Mouse (Mus musculus) kidney, embryonic 14.5 days (tissue): ENCODE measurements at regions not wholly inside any gene's neighbourhood (a gene's known extent, or its start where the extent isn't known, plus 50 kb on each side); places are given as distances from the start of the nearest gene placed in this dataset.

Source experiments
- ATAC-seq: fragments of 200-750 bp; cut with Nextera tagmentation; 2 replicates; pipeline ENCODE4 v1.8.0; 2017; ENCODE audit warnings: moderate number of reproducible peaks, mild to moderate bottlenecking, moderate TSS enrichment, moderate library complexity; ENCODE audit not compliant: low FRiP score, low TSS enrichment
- H3K27ac ChIP-seq: fragments of 300-500 bp; sonication (generic); 2 replicates; pipeline ENCODE4 v1.5.1; 2014; ENCODE audit warnings: low read depth, mild to moderate bottlenecking, low read length, moderate library complexity, mixed read lengths
- H3K27me3 ChIP-seq: fragments of 300-500 bp; sonication (generic); 2 replicates; pipeline ENCODE4 v1.6.1; 2014; ENCODE audit warnings: mild to moderate bottlenecking, low read length; ENCODE audit not compliant: control insufficient read depth, insufficient read depth
- H3K36me3 ChIP-seq: fragments of 300-500 bp; sonication (generic); 2 replicates; pipeline ENCODE4 v1.6.1; 2014; ENCODE audit warnings: low read length, mixed read lengths; ENCODE audit not compliant: control insufficient read depth, insufficient read depth
- H3K4me1 ChIP-seq: fragments of 300-500 bp; sonication (generic); 2 replicates; pipeline ENCODE4 v1.6.1; 2014; ENCODE audit warnings: low read length, mixed read lengths; ENCODE audit not compliant: control insufficient read depth, insufficient read depth
- H3K4me2 ChIP-seq: fragments of 300-500 bp; sonication (generic); replicated peaks from 2 replicates; pipeline ENCODE4 v1.6.1; 2014; ENCODE audit warnings: low read depth, mild to moderate bottlenecking, low read length
- H3K4me3 ChIP-seq: fragments of 300-500 bp; sonication (generic); 2 replicates; pipeline ENCODE4 v1.5.1; 2014; ENCODE audit warnings: mild to moderate bottlenecking, low read length
- H3K9ac ChIP-seq: fragments of 300-500 bp; sonication (generic); 2 replicates; pipeline ENCODE4 v1.6.1; 2014; ENCODE audit warnings: low read depth, mild to moderate bottlenecking, low read length, moderate library complexity
- H3K9me3 ChIP-seq: fragments of 300-500 bp; sonication (generic); 2 replicates; pipeline ENCODE4 v1.6.1; 2016; ENCODE audit warnings: low read length; ENCODE audit not compliant: control insufficient read depth
- WGBS: fragments of 180-500 bp; shearing (Covaris S2); extraction: QIAGEN DNeasy Blood & Tissue Kit; methylation state at CpG from one replicate; pipeline ENCODE4 v1.1.7; 2014; 5-methylcytosine and 5-hydroxymethylcytosine counted together

GRCm38 (mm10) chr19:26484322-26484721 lies 120.5 kb upstream of the Smarca2 start:
- no peak for ATAC-seq
- Histone ChIP-seq H3K27me3 (no peaks in the 10 kb centered on the region; the same call in 1 of the 2 replicates), H3K9me3 (no peaks in the 10 kb centered on the region), H3K4me2 (no peak overlapping the region), H3K9ac (no peak overlapping the region), H3K27ac (no peak overlapping the region), H3K4me1 (no peaks in the 10 kb centered on the region), H3K4me3 (no peak overlapping the region), H3K36me3 (no peaks in the 10 kb centered on the region)
- WGBS = 67% methylated on average over 3 of the region's 3 CpGs

DNA sequence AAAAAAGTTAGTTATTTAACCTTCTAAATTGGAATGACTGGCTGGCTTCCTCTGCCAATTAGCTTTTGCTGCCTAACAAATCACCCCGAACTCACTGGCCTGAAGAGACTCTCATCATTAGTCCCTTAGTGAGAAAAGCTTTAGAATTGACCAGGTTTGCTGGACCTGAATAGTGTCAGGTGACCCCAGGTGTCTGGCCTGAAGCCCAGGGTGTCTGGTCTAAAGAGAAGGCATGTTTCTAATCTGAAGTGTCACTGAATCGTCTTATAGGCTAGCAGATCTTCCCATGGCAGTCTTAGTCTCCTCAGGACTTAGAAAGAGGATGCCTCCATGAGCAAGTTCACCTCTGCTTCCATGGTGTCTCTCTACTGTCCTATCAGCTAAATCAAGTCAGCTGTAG lies 112.0 kb upstream of the Smarca2 start:
- no peak overlapping the region for H3K4me2 ChIP-seq
- 63% methylated on average over 2 of the region's 2 CpGs for WGBS
- no peaks in the 10 kb centered on the region for H3K27me3 ChIP-seq
- H3K27ac ChIP-seq = no peak overlapping the region
- H3K9me3 ChIP-seq = no peaks in the 10 kb centered on the region
- no peak overlapping the region for H3K4me3 ChIP-seq
- no peak for ATAC-seq
- H3K9ac ChIP-seq = no peak overlapping the region
- H3K4me1 ChIP-seq = no peaks in the 10 kb centered on the region
- H3K36me3 ChIP-seq = no peaks in the 10 kb centered on the region

GRCm38 (mm10) chr19:26501064-26501463 lies 103.8 kb upstream of the Smarca2 start:
- no peak overlapping the region for H3K9ac ChIP-seq
- H3K27me3 ChIP-seq = no peaks in the 10 kb centered on the region
- no peak overlapping the region for H3K4me2 ChIP-seq
- no peak overlapping the region for H3K27ac ChIP-seq
- ATAC-seq = no peak
- no peaks in the 10 kb centered on the region for H3K9me3 ChIP-seq
- H3K4me3 ChIP-seq = no peak overlapping the region
- no peaks in the 10 kb centered on the region for H3K36me3 ChIP-seq
- no peaks in the 10 kb centered on the region for H3K4me1 ChIP-seq

GRCm38 (mm10) chr19:26504027-26504426 lies 100.8 kb upstream of the Smarca2 start:
- Histone ChIP-seq H3K9me3 (no peaks in the 10 kb centered on the region), H3K4me1 (no peaks in the 10 kb centered on the region), H3K4me3 (no peak overlapping the region), H3K9ac (no peak overlapping the region), H3K36me3 (no peaks in the 10 kb centered on the region), H3K27me3 (no peaks in the 10 kb centered on the region), H3K27ac (no peak overlapping the region), H3K4me2 (no peak overlapping the region)
- no peak for ATAC-seq
- WGBS = 89% methylated on average over 2 of the region's 2 CpGs

- Histone ChIP-seq H3K27me3 (no peaks in the 10 kb centered on the region), H3K27ac (no peak overlapping the region), H3K4me3 (no peak overlapping the region), H3K9me3 (no peaks in the 10 kb centered on the region), H3K36me3 (no peaks in the 10 kb centered on the region), H3K4me1 (no peaks in the 10 kb centered on the region), H3K9ac (no peak overlapping the region), H3K4me2 (no peak overlapping the region)
- 73% methylated on average over 1 of the region's 1 CpGs for WGBS
- ATAC-seq = no peak
Observed at GRCm38 (mm10) chr19:26506802-26507201, 98.0 kb upstream of the Smarca2 start.

DNA sequence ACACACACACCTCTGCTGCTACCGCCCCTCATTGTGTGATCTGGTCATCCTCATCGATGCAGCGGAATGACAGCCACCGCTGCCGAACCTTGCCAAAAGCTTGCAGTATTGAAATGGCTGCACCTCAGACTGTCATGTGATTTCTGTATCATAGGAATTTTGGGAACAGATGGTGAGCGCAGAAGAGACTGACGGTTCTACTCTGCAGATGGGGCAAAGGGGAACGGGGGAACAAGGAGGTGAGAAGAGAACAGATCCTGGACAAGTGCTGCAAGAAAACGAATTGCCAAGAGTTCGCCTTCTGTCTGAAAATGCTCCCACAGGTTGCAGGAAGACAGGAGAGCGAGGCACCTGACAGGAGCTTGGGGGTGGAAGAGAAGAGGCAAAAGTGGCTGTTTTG lies 96.9 kb upstream of the Smarca2 start:
- 81% methylated on average over 11 of the region's 11 CpGs for WGBS
- no peak overlapping the region for H3K4me2 ChIP-seq
- H3K4me1 ChIP-seq = no peaks in the 10 kb centered on the region
- H3K36me3 ChIP-seq = no peaks in the 10 kb centered on the region
- no peak overlapping the region for H3K9ac ChIP-seq
- no peak for ATAC-seq
- H3K9me3 ChIP-seq = no peaks in the 10 kb centered on the region
- no peaks in the 10 kb centered on the region for H3K27me3 ChIP-seq
- H3K27ac ChIP-seq = no peak overlapping the region
- H3K4me3 ChIP-seq = no peak overlapping the region

- no peak overlapping the region for H3K9ac ChIP-seq
- H3K27me3 ChIP-seq = no peaks in the 10 kb centered on the region
- no peaks in the 10 kb centered on the region for H3K36me3 ChIP-seq
- H3K9me3 ChIP-seq = no peaks in the 10 kb centered on the region
- no peak for ATAC-seq
- WGBS = 55% methylated on average over 7 of the region's 7 CpGs
- no peaks in the 10 kb centered on the region for H3K4me1 ChIP-seq
- H3K4me3 ChIP-seq = no peak overlapping the region
- no peak overlapping the region for H3K27ac ChIP-seq
- H3K4me2 ChIP-seq = no peak overlapping the region
Observed at GRCm38 (mm10) chr19:26508616-26509015, 96.2 kb upstream of the Smarca2 start.

DNA sequence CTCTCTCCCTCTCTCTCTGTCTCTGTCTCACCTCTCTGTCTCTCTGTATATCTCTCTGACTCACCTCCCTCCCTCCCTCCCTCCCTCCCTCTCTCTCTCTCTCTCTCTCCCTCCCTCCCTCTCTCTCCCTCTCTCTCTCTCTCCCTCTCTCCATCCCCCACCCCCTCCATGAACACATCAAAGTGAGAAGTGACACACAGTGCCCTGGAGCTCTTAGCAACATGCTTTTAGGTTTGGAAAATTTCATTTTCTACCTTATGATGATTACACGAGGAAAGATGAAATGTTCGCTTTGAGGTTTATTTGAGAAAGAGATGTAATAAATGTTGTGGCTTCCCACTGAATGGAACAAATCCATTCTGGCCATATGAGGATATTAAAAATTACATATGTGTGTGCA lies 95.6 kb upstream of the Smarca2 start:
- H3K4me2 ChIP-seq = no peak overlapping the region
- 71% methylated on average over 2 of the region's 2 CpGs for WGBS
- H3K4me3 ChIP-seq = no peak overlapping the region
- no peaks in the 10 kb centered on the region for H3K4me1 ChIP-seq
- no peak for ATAC-seq
- no peak overlapping the region for H3K27ac ChIP-seq
- no peak overlapping the region for H3K9ac ChIP-seq
- H3K36me3 ChIP-seq = no peaks in the 10 kb centered on the region
- no peaks in the 10 kb centered on the region for H3K27me3 ChIP-seq
- H3K9me3 ChIP-seq = no peaks in the 10 kb centered on the region

DNA sequence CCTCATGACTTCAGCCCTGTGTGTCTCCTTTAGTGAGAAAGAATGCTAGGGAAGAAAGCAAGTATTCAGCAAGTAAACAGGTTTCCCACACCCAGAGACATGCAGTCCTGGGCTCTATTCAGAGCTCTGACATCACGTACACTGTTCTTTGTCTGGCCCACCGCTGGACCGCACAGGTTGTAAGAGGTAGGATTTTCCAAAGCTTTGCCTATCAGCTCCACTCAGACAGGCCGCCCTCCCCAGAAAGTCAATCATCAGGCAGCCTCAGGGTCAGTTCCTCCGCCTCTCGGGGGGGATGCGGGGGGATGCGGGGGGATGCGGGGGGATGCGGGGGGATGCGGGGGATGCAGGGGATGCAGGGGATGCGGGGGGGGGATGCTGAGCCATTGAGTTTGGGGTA lies 94.7 kb upstream of the Smarca2 start:
- Histone ChIP-seq H3K36me3 (no peaks in the 10 kb centered on the region), H3K27ac (no peak overlapping the region), H3K4me2 (no peak overlapping the region), H3K9me3 (no peaks in the 10 kb centered on the region), H3K4me1 (no peaks in the 10 kb centered on the region), H3K4me3 (no peak overlapping the region), H3K27me3 (no peaks in the 10 kb centered on the region), H3K9ac (no peak overlapping the region)
- WGBS = 83% methylated on average over 12 of the region's 12 CpGs
- no peak for ATAC-seq

GRCm38 (mm10) chr19:26510887-26511286 lies 94.0 kb upstream of the Smarca2 start:
- no peak overlapping the region for H3K4me2 ChIP-seq
- no peak overlapping the region for H3K9ac ChIP-seq
- H3K27ac ChIP-seq = no peak overlapping the region
- ATAC-seq = no peak
- WGBS = 95% methylated on average over 3 of the region's 3 CpGs
- no peaks in the 10 kb centered on the region for H3K36me3 ChIP-seq
- no peaks in the 10 kb centered on the region for H3K27me3 ChIP-seq
- H3K4me3 ChIP-seq = no peak overlapping the region
- no peaks in the 10 kb centered on the region for H3K4me1 ChIP-seq
- H3K9me3 ChIP-seq = no peaks in the 10 kb centered on the region
